Mouse (Mus musculus) testis, adult 2 months (tissue): ENCODE measurements at regions not wholly inside any gene's neighbourhood (a gene's known extent, or its start where the extent isn't known, plus 50 kb on each side); places are given as distances from the start of the nearest gene placed in this dataset.

Experiments used
- H3K27ac ChIP-seq: fragments of 200-500 bp; 2 replicates; pipeline ENCODE4 v1.5.1; 2012; ENCODE audit warnings: low read depth, low read length; ENCODE audit not compliant: control insufficient read depth, insufficient read depth
- H3K27me3 ChIP-seq: fragments of 200-500 bp; 2 replicates; pipeline ENCODE4 v1.6.1; 2012; ENCODE audit warnings: mild to moderate bottlenecking, low read length, moderate library complexity; ENCODE audit not compliant: control insufficient read depth, insufficient read depth
- H3K36me3 ChIP-seq: fragments of 200-500 bp; 2 replicates; pipeline ENCODE4 v1.6.1; 2012; ENCODE audit warnings: mild to moderate bottlenecking, low read length; ENCODE audit not compliant: control insufficient read depth, insufficient read depth
- H3K4me1 ChIP-seq: fragments of 200-500 bp; 2 replicates; pipeline ENCODE4 v1.6.1; 2012; ENCODE audit warnings: low read length; ENCODE audit not compliant: control insufficient read depth, insufficient read depth
- H3K4me3 ChIP-seq: fragments of 200-500 bp; 2 replicates; pipeline ENCODE4 v1.5.1; 2012; ENCODE audit warnings: low read depth, mild to moderate bottlenecking, low read length, moderate library complexity, mixed read lengths; ENCODE audit not compliant: control insufficient read depth
- CTCF ChIP-seq: fragments of 200-500 bp; IDR thresholded peaks from 2 replicates; pipeline ENCODE4 v1.5.1; 2012; ENCODE audit warnings: low read depth, mild to moderate bottlenecking, inconsistent platforms, low read length, moderate library complexity; ENCODE audit not compliant: control insufficient read depth, insufficient read depth, insufficient replicate concordance
- POLR2A ChIP-seq: fragments of 200-500 bp; IDR thresholded peaks from 2 replicates; pipeline ENCODE4 v1.6.1; 2012; ENCODE audit warnings: low read depth, mild to moderate bottlenecking, inconsistent platforms, low read length, moderate library complexity; ENCODE audit not compliant: control insufficient read depth

DNA sequence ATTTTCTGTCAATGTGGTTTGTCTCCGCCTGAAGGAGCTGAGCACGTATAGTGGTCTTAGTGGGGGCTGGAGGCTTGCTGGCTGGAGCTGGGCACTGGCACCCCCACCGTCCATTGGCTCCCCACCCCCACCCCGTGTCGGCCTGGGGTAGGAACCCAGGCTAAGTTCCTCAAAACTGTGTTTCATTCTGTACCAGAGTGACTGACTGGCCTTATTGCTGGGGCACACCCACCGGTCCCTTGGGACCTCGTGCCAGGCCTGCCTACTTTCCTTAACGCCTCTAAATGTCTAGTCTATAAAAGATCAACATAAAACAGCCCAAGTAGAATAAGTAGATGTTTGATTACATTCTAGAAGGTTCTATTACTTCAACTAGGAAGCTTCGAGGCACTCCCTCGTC, 110.8 kb downstream of the Edn3 start:
- H3K27me3 ChIP-seq = no peaks in the 10 kb centered on the region
- TF ChIP-seq POLR2A (no peak), CTCF (no peak)
- H3K4me1 ChIP-seq = peaks cover 4% of the 10 kb centered on the region; the same call in 1 of the 2 replicates
- no peak overlapping the region for H3K27ac ChIP-seq
- H3K4me3 ChIP-seq = no peak overlapping the region
- no peaks in the 10 kb centered on the region for H3K36me3 ChIP-seq

DNA sequence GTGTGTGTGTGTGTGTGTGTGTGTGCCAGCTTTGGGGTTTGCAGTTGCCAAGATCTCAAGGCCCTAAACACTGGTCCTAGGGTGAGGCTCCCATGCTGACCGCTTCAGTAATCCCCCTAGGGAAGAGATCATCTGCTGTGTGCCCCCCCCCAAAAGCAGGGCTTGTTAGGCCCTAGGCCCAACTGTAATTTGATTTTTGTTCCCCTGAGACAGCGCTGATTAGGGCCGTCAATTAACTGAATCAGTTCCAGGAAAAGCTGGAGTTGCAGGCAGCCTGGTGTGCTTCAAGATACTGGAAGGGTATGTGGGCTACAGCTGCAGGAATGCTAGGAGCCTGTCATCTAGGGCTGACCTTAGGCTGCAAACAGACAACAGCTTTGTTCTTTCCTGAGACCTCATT, 111.4 kb downstream of the Edn3 start:
- no peaks in the 10 kb centered on the region for H3K36me3 ChIP-seq
- H3K27ac ChIP-seq = no peak overlapping the region
- no peaks in the 10 kb centered on the region for H3K27me3 ChIP-seq
- TF ChIP-seq POLR2A = no peak
- no peak for TF ChIP-seq CTCF
- H3K4me1 ChIP-seq = peaks cover 4% of the 10 kb centered on the region; the same call in 1 of the 2 replicates
- H3K4me3 ChIP-seq = no peak overlapping the region

DNA sequence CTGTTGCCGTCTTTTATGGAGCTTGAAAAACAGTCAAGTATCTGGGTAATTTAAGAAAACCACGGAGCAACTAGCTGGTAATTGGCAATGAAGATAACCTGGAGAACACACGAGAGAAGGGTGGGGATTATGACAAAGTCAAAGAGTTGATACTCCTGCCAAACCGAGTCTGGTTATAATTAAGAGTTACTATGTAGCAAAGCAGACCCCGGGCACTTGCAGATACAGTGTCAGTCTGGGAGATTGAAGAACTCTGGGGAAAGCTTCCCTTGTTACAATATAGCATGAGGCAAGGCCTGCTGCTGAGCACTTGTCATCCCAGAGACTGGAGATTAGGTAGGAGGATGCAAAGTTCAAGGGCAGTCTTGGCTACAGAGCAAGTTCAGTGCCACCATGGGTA, 116.5 kb downstream of the Edn3 start:
- Histone ChIP-seq H3K27ac (no peak overlapping the region), H3K4me3 (no peak overlapping the region), H3K36me3 (no peaks in the 10 kb centered on the region), H3K27me3 (no peaks in the 10 kb centered on the region), H3K4me1 (no peaks in the 10 kb centered on the region)
- no peak for TF ChIP-seq CTCF
- no peak for TF ChIP-seq POLR2A

DNA sequence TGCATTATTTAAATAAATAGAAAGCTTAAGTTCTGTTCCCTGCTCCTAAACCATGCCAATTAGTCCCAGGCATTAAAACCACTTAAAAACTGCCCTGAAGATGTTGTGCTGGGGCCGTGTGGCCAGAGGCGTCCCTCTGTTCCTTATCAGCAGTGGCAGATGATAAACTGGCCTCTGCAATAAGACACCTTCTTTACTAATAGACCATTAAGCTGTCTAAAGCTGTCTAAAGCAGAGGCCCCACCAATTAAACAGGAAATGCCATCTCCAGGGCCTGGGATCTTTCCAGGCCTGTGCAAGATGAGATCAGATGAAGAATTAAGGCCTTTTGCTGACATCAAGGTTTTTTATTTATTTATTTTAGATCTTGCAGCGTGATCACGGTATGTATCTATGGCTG, 118.6 kb downstream of the Edn3 start:
- Histone ChIP-seq H3K27me3 (no peaks in the 10 kb centered on the region), H3K4me3 (no peak overlapping the region), H3K36me3 (no peaks in the 10 kb centered on the region), H3K4me1 (no peaks in the 10 kb centered on the region), H3K27ac (no peak overlapping the region)
- TF ChIP-seq POLR2A (no peak), CTCF (no peak)

DNA sequence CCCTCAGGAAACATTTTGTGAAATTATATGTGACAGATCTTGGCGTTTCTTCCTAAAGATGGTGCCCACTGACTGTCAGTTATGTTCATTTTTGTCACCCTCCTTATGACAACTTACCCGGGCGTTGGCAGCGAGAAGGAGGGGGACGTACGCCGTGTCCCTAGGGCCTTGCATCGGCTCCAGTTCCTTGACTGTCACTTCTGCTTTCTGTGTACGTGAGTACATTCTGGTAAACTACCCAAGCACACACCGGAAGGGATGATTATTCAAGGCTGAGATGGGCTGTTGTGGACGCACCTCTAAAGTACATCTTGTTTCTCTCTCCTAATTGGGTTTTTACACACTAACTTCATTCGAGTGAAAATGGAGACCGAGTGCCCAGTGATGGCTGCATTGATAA, 120.2 kb downstream of the Edn3 start:
- H3K4me3 ChIP-seq = no peak overlapping the region
- H3K27me3 ChIP-seq = no peaks in the 10 kb centered on the region
- H3K4me1 ChIP-seq = no peaks in the 10 kb centered on the region
- TF ChIP-seq CTCF (no peak), POLR2A (no peak)
- no peak overlapping the region for H3K27ac ChIP-seq
- H3K36me3 ChIP-seq = no peaks in the 10 kb centered on the region

DNA sequence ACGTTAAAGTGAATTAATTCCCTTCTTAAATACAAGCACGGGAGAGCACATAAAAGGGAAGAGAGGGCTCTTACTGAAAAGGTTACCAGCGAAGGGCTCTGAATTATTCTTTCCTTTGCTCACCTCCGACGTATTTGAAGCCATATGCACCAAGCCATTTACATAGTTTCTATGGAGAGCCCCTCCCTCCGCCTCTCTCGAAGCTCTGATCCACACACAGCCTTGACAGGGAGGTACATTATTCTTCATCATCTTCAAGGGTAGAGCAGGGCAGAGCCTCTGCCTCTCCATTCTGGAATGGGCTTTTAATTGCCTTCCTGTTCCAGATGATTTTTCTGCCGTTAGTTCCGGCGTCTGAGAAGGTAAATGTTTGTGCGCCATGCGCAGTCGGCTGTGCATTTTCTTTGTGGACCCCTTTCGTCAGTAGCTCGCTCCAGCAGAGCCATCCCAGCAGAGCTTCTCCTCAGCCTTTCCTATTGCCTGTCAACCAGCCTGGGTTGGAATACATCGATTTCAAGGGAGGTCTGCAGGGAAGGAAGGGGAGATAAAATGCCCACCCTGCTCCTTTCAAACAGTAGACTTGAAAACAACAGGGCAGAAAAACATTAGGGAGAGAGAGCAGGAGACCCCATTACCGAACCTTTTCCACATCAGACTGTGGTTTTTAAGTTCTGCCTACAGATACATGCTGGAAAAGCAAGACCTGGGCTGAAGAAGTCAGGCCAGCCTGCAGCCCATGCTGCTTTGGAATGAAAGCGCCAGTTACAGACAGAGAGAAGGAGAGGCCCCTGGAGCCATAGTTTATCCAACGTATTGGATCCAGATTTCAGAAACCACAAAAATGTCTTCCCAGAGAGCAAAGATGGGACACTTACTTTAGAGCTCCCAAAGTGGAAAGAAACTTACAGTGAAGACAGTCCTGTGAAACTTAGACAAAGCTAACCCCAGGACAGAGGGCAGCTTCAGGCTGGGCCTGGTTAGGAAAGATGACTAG, 124.1 kb downstream of the Edn3 start:
- Histone ChIP-seq H3K36me3 (no peaks in the 10 kb centered on the region), H3K4me3 (no peak overlapping the region), H3K27me3 (no peaks in the 10 kb centered on the region), H3K4me1 (no peaks in the 10 kb centered on the region; the same call in 1 of the 2 replicates), H3K27ac (no peak overlapping the region)
- TF ChIP-seq POLR2A = no peak
- no peak for TF ChIP-seq CTCF

DNA sequence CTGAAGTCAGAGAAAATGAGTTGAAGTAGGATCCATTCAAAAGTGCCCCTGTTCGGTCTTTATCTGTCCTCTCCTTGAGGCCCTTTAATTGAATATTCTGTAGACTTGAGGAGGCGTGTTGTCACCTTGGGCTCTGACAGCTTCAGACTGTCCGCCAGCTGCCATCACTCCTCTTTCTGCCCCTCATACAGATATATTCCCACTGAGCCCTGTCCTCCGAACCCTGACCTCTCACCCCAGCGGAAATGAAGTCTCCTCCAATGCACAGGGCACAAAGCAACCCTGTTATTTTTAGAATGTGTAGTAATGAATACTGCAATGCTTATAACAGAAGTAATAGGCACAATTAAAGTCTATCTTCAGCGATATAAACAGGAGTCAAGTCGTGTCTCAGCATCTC, 117.4 kb upstream of the Gm14444 start:
- Histone ChIP-seq H3K4me3 (no peak overlapping the region), H3K27me3 (no peaks in the 10 kb centered on the region), H3K36me3 (no peaks in the 10 kb centered on the region), H3K27ac (no peak overlapping the region), H3K4me1 (peaks cover 4% of the 10 kb centered on the region)
- TF ChIP-seq CTCF (no peak), POLR2A (no peak)

DNA sequence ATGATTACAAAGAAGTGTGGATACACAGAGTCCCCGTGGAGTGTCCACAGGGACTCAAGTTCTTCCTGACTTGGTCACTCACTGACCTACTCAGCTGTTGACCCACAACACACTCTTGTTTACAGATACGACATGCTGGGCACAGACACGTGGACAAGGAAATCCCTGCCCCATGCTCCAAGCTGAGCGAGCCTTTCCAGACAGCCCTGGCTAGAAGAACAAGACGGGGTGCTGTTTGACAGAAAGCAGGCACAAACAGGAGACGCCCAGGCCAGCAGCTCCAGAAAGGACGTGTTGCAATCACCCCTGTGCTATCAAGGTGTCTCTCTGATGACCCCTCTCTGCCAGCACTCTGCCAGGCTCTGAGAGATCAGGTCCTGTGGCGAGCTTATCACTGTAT, 112.6 kb upstream of the Gm14444 start:
- H3K4me3 ChIP-seq = no peak overlapping the region
- peaks cover 2% of the 10 kb centered on the region for H3K4me1 ChIP-seq
- no peaks in the 10 kb centered on the region for H3K36me3 ChIP-seq
- no peak overlapping the region for H3K27ac ChIP-seq
- TF ChIP-seq CTCF = no peak
- no peak for TF ChIP-seq POLR2A
- no peaks in the 10 kb centered on the region for H3K27me3 ChIP-seq
